Mouse (Mus musculus) limb, embryonic 12.5 days (tissue): Measurements from ENCODE around the gene Gm6337. TPM values are rescaled to one million over a fixed set of nuclear protein-coding genes. Genes with fewer than 3 reads are reported as not detected.
"Not testable (repeated sequence)": the region's sequence is repeated elsewhere in the genome, so short reads cannot be mapped to it uniquely, and the experiment has no call there.

Experiments
- ATAC-seq: fragments of 200-750 bp; cut with Nextera tagmentation; 2 replicates; pipeline ENCODE4 v1.8.0; 2017; ENCODE audit warnings: low read depth, moderate TSS enrichment; ENCODE audit not compliant: insufficient number of reproducible peaks, insufficient read depth, low FRiP score, low TSS enrichment
- H3K27ac ChIP-seq: fragments of 300-500 bp; sonication (generic); 2 replicates; pipeline ENCODE4 v1.5.1; 2016; ENCODE audit warnings: mild to moderate bottlenecking, moderate library complexity
- H3K27me3 ChIP-seq: fragments of 300-500 bp; sonication (generic); 2 replicates; pipeline ENCODE4 v1.6.1; 2016; ENCODE audit warnings: mild to moderate bottlenecking, moderate library complexity
- H3K36me3 ChIP-seq: fragments of 300-500 bp; sonication (generic); 2 replicates; pipeline ENCODE4 v1.6.1; 2016; ENCODE audit warnings: mild to moderate bottlenecking, moderate library complexity
- H3K4me1 ChIP-seq: fragments of 300-500 bp; sonication (generic); replicated peaks from 2 replicates; pipeline ENCODE4 v1.6.1; 2016
- H3K4me2 ChIP-seq: fragments of 300-500 bp; sonication (generic); 2 replicates; pipeline ENCODE4 v1.6.1; 2016; ENCODE audit warnings: mild to moderate bottlenecking, moderate library complexity
- H3K4me3 ChIP-seq: fragments of 300-500 bp; sonication (generic); replicated peaks from 2 replicates; pipeline ENCODE4 v1.5.1; 2016; ENCODE audit warnings: mild to moderate bottlenecking
- H3K9ac ChIP-seq: fragments of 300-500 bp; sonication (generic); replicated peaks from 2 replicates; pipeline ENCODE4 v1.6.1; 2016; ENCODE audit warnings: mild to moderate bottlenecking, moderate library complexity
- H3K9me3 ChIP-seq: fragments of 300-500 bp; sonication (generic); 2 replicates; pipeline ENCODE4 v1.6.1; 2016; ENCODE audit warnings: mild to moderate bottlenecking, moderate library complexity
- WGBS: fragments of 180-500 bp; shearing (Covaris S2); methylation state at CpG from one replicate; pipeline ENCODE4 v1.1.7; 2016; 5-methylcytosine and 5-hydroxymethylcytosine counted together
- polyA plus RNA-seq: library from polyadenylated mRNA; unstranded; fragments of >200 nt; fragmentation: Nextera tagmentation; extraction: Ambion mirVana; gene quantifications from 2 replicates; pipeline ENCODE4 v1.2.1, GENCODE M21; 2016

The Gm6337 gene
- polyA plus RNA-seq = not detected in 2 replicates

DNA sequence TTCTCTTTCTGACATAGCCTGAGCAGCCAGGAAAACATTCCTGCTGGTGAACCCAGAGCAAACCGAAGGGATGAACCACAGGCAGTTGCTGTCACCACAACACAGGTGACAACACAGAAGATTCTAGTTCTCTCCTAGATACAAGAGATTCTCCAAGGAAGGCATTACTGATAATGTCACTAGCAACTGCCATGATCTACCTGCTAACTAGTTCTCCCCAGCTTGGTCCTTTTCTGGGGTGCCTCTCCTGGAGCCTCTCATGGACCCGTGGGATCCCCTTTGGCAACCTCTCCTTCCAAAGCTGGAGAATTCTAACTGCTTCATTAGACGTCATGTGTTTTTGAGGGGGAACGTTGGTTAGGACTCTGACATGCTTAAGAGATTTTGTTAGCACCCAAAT is at the start of gene Gm6337:
Gm6337 (minus strand) TSS at position 101 of the 400 bp plus-strand sequence.
- 80% methylated on average over 4 of the region's 4 CpGs for WGBS
- not testable (repeated sequence) for H3K4me3 ChIP-seq, H3K27me3 ChIP-seq, H3K27ac ChIP-seq, H3K9ac ChIP-seq, H3K9me3 ChIP-seq, H3K4me1 ChIP-seq, H3K4me2 ChIP-seq, H3K36me3 ChIP-seq, ATAC-seq

DNA sequence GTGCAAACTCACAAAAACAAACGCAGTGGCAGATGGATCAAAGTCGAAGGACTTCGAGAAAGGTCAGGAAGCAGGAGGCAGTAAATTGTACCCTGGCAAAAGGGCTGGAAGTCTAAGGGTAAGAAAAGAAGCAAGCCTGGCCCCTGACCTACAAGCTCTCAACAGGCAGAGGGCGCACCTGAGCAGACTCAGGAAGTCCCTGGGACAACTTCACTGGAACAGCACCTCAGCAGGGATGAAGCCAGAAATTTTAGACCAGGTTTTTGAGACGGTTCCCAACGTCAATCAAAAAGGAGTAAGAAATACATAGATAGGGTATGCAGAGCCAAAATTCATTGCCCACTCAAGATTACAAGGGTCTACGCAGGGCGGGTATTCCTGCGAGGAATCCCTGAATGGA is 49.4 kb upstream of the Gm6337 start:
- H3K4me3 ChIP-seq = peak overlapping the region; percentile 38
- H3K27me3 ChIP-seq, H3K36me3 ChIP-seq, H3K9me3 ChIP-seq, H3K27ac ChIP-seq, ATAC-seq, H3K9ac ChIP-seq, H3K4me1 ChIP-seq: not testable (repeated sequence)
- H3K4me2 ChIP-seq = peak overlapping the region; percentile 53
- WGBS = 12% methylated on average over 9 of the region's 9 CpGs

DNA sequence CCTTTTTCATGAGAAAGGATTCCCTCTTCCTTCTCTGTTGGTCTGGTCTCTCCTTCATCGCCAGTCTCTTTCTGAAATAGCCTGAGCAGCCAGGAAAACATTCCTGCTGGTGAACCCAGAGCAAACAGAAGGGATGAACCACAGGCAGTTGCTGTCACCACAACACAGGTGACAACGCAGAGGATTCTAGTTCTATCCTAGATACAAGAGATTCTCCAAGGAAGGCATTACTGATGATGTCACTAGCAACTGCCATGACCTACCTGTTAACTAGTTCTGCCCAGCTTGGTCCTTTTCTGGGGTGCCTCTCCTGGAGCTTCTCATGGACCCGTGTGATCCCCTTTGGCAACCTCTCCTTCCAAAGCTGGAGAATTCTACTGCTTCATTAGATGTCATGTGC is 35.8 kb upstream of the Gm6337 start, which contains the start of gene Gm8206:
Gm8206 (minus strand) TSS at position 101 of the 400 bp plus-strand sequence.
- 83% methylated on average over 2 of the region's 3 CpGs for WGBS
- H3K4me1 ChIP-seq, ATAC-seq: not testable (repeated sequence)

More for the DNA sequence above, 35.8 kb upstream of the Gm6337 start, which contains the start of gene Gm8206:
- not testable (repeated sequence) for H3K27me3 ChIP-seq, H3K9me3 ChIP-seq, H3K27ac ChIP-seq, H3K9ac ChIP-seq, H3K4me2 ChIP-seq, H3K36me3 ChIP-seq, H3K4me3 ChIP-seq

Other genes with a start within 250 kb of the Gm6337 start
- not detected in 2 replicates for gene Gm3424, start 227.9 kb downstream of the Gm6337 start, polyA plus RNA-seq
- gene Gm8237, start 177.9 kb downstream of the Gm6337 start, polyA plus RNA-seq = 0.14 and 0.38 TPM in 2 replicates
- gene Gm3248, start 96.5 kb downstream of the Gm6337 start, polyA plus RNA-seq = 0.18 and 0.21 TPM in 2 replicates
- not detected in 2 replicates for gene Gm3453, start 79.1 kb downstream of the Gm6337 start, polyA plus RNA-seq
- gene Gm8206, start 35.7 kb upstream of the Gm6337 start, polyA plus RNA-seq = 0.93 and 1.7 TPM in 2 replicates
- 1.5 and 2.2 TPM in 2 replicates for gene Gm3468, start 50.4 kb upstream of the Gm6337 start, polyA plus RNA-seq
- not detected in 2 replicates for gene Gm3476, start 67.5 kb upstream of the Gm6337 start, polyA plus RNA-seq
- not detected in 2 replicates for gene Gm21560, start 161.0 kb upstream of the Gm6337 start, polyA plus RNA-seq
- 1.2 and 1.4 TPM in 2 replicates for gene Gm3411, start 229.0 kb upstream of the Gm6337 start, polyA plus RNA-seq
- not detected in 2 replicates for gene Gm21103, start 246.6 kb upstream of the Gm6337 start, polyA plus RNA-seq